Mouse (Mus musculus): ENCODE results near the gene Ccsap. TPM values are rescaled to one million over a fixed set of nuclear protein-coding genes. Genes with fewer than 3 reads are reported as not detected.

Ccsap gene
- 1 to 10 TPM; 1.1 to 1.5 TPM for total RNA-seq (2021)
- long read RNA-seq, experiment 1, partial matches to known transcripts: 0 of 2 reads
- long read RNA-seq, experiment 1, other reads (novel, unspliced or antisense): 1 of 2 reads
- long read RNA-seq, experiment 2, transcript Ccsap-201 (3 exons, 2,390 nt): major isoform, 8 of 14 reads
- long read RNA-seq, experiment 2, partial matches to known transcripts: 0 of 14 reads
- long read RNA-seq, experiment 2, other reads (novel, unspliced or antisense): 2 of 14 reads

DNA sequence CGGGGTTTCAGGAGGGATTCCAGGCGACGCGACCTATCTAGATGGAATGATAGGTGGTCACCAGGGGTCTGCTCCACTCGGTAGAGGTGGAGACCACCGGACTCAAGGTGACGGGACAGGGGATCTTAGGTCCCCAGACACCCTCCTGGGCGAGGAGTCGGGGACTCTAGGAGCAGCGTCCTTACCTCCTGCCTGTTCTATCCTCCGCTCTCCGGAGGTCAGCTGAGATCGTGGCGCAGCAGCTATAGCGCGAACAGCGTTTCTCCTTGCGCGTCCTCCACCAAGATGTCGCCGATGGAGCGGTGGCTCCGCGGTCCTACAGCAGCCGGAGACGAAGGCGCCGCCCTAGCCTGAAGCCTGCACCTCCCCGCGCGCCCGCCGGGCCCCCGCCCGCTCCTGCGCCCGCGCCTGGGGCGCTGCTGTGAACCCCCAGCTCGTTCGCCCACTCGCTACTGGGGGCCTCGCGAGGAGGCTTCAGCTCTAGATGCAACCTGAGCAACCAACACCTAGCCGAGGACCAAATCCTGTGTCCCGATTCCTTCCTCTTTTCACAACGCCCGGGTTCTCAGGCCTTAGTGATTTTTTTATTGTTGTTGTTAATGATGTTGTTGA lies at the start of gene Ccsap:
TSS of gene Ccsap (minus strand) at position 562 of the 612 bp plus-strand sequence.
- DNase-seq (ENCODE audit: low spot score in 2 of 2): peak; percentile 50 to 53

DNA sequence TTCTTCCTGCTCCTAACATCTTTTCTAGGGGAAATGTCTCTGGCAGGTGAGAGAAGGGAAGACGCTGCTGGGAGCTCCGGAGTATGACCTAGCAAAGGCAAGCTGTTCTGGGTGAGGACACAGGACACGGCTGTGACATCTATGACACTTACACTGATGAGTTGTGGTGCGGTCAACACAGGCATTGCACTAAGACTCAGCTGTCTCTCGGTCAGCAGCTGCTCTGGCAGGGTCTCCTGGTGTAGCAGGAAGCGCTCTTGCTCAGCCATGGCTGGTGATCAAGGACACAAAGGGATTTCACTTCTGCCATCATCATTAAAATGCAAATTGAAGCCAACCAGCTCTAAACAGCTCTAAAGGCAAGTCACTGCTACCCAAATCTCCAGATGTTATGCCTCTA lies 47.6 kb upstream of the Ccsap start:
- no peak for DNase-seq (ENCODE audit: low spot score in 2 of 2)

GRCm38 (mm10) chr8:123902653-123903052 lies 42.6 kb upstream of the Ccsap start:
- peak in 1 of 2 experiments; percentile 21 for DNase-seq (ENCODE audit: low spot score in 2 of 2)

DNA sequence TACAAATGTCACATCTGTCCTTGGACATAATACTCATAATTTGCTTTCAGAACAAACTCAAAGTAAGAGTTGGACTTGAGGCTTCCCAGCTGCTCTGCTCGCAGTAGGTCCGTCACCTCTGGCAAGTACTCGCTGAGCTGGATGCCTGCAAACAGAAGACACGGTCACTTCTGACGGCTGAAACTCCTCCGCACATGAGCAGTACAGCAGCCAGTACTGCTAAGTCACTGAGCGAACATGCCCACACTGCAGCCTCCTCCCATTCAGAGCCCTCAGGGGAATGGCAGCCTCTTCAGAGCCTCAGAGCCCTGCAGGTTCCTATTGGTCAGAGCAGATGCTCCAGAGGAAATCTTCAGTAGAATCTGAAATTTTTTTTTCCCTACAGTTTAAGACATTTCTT lies 39.4 kb upstream of the Ccsap start:
- no peak for DNase-seq (ENCODE audit: low spot score in 2 of 2)

DNA sequence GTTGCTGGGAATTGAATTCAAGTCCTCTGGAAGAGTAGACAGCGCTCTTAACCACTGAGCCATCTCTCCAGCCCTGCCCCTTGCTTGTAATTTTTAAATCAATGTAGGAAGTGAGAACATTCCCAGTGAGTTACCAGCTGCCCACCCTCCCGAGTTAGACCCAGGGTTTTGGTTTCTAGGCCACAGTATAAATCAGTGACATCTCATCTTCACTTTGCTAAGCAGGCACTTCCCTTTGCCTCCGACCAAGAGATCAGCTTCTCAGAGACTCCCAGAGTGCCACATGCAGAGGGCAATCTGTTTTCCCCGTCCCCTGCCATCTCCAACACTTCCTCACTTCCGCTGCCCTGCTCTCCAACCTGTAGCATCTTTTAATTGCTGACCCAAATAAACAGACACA lies 38.6 kb upstream of the Ccsap start:
- no peak for DNase-seq (ENCODE audit: low spot score in 2 of 2)

DNA sequence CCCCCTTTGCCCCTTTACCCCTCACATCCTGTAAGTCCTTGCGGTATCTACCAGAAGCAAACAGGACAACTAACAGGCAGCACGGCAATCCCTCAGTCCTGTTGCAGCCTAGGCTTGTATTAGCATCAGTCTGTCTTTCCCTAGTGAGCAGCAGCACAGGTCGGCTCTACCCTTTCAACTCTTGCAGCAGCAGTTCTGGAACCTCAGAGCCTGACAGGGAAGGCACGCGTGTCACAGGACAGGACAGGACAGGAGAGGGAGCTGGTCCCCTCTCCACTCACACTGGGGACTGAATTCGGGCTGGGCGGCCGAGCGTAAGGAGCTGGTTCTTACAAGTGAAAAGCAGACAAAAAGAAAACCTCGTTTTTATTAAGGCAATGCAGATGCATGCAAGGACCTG lies 36.8 kb upstream of the Ccsap start:
- DNase-seq (ENCODE audit: low spot score in 2 of 2): no peak

- DNase-seq (ENCODE audit: low spot score in 2 of 2): no peak
Observed at GRCm38 (mm10) chr8:123896366-123896761, 36.4 kb upstream of the Ccsap start.

- DNase-seq (ENCODE audit: low spot score in 2 of 2): no peak
Observed at GRCm38 (mm10) chr8:123895680-123896365, 35.8 kb upstream of the Ccsap start.

DNA sequence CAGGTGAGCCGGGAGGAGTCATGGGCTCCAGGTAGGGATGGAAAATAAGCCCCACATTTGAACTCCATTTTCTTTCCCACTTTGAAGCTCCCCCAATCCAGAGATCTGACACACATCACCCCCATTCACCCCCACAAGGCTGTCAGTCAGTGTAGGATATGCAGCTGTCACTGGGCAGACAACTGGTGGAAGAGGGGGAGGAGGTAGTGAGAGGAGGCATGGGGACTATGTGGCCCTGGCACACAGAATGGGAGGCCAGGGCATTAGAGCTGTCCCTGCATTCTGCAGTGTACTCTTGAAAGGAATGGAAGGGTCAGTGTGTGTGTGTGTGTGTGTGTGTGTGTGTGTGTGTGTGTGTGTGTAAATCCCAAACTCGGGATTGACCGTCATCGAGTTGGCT lies 35.2 kb upstream of the Ccsap start:
- DNase-seq (ENCODE audit: low spot score in 2 of 2): no peak

DNA sequence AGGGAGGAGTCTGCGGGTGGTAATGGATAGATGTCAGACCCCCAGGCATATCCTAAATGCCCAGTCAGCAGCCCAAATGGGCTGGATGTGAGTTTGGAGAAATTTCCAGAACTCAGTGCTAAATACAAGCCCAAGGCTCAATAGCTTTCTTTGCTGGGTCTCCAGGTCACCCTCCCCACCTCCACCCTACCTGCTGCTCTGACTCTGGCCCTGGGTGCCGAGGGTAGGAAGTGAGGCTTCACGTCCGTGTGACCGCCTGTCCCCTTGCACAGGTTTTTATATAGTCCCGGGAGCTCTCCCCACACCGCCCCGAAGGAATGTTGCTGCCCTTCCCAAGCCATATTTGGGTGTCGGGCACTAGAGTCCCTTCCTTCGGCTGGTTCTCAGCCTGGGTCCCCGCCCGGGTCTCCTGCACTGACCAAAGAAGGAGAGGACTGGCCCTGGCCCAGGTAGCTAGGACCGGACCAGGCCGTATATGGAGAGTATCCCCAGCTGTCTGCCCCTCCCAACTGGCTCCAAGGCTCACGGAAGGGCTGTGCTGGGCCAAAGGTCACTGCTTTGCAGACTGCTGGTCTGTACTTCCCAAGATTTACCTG lies 34.6 kb upstream of the Ccsap start, which contains the start of gene Acta1:
TSS of gene Acta1 (minus strand) at position 250 of the 596 bp plus-strand sequence.
- no peak for DNase-seq (ENCODE audit: low spot score in 2 of 2)

DNA sequence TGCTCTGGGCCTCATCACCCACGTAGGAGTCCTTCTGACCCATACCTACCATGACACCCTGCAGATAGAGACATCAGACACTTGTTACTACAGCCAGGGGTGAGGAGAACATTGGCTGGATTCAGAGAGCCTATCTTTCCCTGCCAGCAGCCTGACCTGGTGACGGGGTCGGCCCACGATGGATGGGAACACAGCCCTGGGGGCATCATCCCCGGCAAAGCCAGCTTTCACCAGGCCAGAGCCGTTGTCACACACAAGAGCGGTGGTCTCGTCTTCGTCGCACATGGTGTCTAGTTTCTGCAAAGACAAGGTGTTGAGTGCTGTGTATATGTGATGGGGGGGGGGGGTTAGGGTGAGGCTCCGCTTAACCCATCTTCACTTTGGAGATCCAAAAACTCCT lies 33.4 kb upstream of the Ccsap start:
- no peak for DNase-seq (ENCODE audit: low spot score in 2 of 2)

DNA sequence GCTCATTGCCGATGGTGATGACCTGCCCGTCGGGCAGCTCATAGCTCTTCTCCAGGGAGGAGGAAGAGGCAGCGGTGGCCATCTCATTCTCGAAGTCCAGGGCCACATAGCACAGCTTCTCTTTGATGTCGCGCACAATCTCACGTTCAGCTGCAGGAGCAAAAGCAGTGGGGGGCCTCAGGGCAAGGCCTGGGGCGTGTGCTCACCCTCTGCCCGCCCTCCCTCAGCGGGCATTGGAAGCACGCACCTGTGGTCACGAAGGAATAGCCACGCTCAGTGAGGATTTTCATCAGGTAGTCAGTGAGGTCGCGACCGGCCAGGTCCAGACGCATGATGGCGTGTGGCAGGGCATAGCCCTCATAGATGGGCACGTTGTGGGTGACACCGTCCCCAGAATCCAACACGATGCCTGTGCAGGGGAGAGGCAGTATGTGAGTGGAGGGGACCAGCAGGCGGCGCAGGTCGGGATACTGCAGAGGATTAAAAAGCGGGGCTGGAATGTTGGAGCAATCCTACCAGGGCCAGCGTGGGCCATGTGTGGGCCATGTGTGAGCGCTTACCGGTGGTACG lies 32.7 kb upstream of the Ccsap start:
- DNase-seq (ENCODE audit: low spot score in 2 of 2): no peak

DNA sequence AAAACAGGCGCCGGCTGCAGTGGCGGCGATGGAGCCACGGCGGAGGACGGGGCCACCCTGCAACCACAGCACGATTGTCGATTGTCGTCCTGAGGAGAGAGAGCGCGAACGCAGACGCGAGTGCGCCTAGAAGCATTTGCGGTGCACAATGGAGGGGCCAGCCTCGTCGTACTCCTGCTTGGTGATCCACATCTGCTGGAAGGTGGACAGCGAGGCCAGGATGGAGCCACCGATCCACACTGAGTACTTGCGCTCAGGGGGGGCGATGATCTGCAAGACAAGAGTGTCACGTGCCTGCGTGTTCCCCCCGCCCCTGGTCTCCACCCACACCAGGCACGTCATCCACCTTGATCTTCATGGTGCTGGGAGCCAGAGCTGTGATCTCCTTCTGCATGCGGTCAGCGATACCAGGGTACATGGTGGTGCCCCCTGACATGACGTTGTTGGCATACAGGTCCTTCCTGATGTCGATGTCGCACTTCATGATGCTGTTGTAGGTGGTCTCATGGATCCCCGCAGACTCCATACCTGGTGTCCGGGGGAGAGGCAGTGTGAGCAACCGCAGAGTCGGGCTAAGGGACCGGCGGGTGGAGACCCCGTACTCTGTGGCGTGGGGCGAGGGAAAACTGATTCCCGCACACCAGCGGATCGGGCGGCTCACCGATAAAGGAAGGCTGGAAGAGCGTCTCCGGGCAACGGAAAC lies 32.0 kb upstream of the Ccsap start:
- no peak for DNase-seq (ENCODE audit: low spot score in 2 of 2)

- DNase-seq (ENCODE audit: low spot score in 2 of 2): peak; percentile 31 to 32
Observed at GRCm38 (mm10) chr8:123891271-123891670, 31.3 kb upstream of the Ccsap start.

DNA sequence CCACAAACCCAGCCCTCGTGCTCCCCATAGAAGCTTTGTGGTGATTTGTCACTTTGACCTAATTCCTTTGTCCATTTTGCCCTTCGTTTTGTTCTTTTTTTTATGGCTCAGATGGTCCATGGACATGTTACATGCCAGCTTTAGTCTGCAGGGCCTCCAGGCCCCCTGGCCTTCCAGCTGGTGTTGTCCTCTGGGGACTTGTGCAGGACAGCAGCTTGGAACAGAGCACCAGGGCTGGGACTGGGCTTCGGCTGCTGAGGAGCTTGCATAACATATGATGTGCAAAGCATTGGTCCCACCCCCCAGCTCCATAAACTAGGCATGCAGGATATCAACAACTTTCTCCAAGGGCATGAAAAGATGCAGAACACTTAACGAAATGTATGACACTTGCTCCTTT lies 29.8 kb upstream of the Ccsap start:
- no peak for DNase-seq (ENCODE audit: low spot score in 2 of 2)

- DNase-seq (ENCODE audit: low spot score in 2 of 2): no peak
Observed at GRCm38 (mm10) chr8:123887956-123888355, 27.9 kb upstream of the Ccsap start.

DNA sequence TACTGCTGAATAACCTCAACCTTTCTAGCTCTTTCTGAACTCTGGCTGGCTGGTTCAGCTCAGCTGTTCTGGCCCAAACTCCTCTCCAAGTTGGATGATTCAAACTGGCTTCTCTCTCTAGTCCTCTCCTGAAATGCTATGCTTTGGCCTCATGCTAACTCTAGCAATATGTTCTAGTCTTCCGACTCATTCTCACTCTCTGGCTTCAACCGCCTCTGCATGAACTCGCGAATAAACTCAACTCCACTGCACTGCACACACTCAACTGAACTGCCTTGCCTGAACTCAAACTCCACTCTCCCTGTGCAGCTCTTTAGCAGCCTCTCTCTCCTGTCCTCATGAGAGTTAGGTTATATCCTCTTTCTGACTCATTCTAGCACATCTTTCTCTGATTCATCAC lies 27.2 kb upstream of the Ccsap start:
- DNase-seq (ENCODE audit: low spot score in 2 of 2): no peak

GRCm38 (mm10) chr8:123884721-123885565 lies 24.9 kb upstream of the Ccsap start:
- DNase-seq (ENCODE audit: low spot score in 2 of 2): no peak

DNA sequence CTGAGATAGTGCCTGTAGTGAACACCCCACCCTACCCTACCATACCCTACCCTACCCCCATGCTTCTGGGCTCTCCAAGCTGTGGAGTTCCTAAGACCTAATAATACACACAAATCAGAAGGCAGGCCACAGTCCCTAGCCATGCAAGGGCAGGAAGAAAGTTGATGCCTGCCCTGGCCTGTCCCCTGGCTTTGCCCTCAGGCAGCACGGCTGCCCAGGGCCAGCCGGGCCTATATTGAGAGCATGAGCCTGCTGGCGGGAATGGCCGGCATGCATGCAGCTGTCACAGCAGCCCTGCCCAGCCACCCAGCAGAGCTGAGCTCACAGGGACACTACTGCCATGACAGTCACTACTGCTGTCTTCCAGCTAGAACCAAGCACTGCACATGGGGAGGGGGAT lies 23.1 kb upstream of the Ccsap start:
- DNase-seq (ENCODE audit: low spot score in 2 of 2): no peak

GRCm38 (mm10) chr8:123882412-123882811 lies 22.4 kb upstream of the Ccsap start:
- no peak for DNase-seq (ENCODE audit: low spot score in 2 of 2)

All from adrenal gland, adult 18-20 months (tissue).